Mouse (Mus musculus) skeletal muscle tissue, adult 2 months (tissue): ENCODE results near the gene Trabd2b.

Source experiments
- DNase-seq: peaks from one replicate; pipeline ENCODE4 v3.0.0-alpha.2; 2012; ENCODE audit warnings: low read depth, low spot score

The Trabd2b gene

GRCm38 (mm10) chr4:114492157-114492556 lies 85.6 kb downstream of the Trabd2b start:
- DNase-seq: no peak

- DNase-seq: no peak
Measured at GRCm38 (mm10) chr4:114494035-114494434, 87.5 kb downstream of the Trabd2b start.

GRCm38 (mm10) chr4:114495688-114496426 lies 89.3 kb downstream of the Trabd2b start:
- DNase-seq: no peak

GRCm38 (mm10) chr4:114499650-114500049 lies 93.1 kb downstream of the Trabd2b start:
- no peak for DNase-seq

GRCm38 (mm10) chr4:114500317-114500716 lies 93.8 kb downstream of the Trabd2b start:
- no peak for DNase-seq

GRCm38 (mm10) chr4:114501048-114501447 lies 94.5 kb downstream of the Trabd2b start:
- no peak for DNase-seq

GRCm38 (mm10) chr4:114501611-114502010 lies 95.1 kb downstream of the Trabd2b start:
- DNase-seq: no peak

GRCm38 (mm10) chr4:114504227-114505041 lies 97.9 kb downstream of the Trabd2b start:
- no peak for DNase-seq

GRCm38 (mm10) chr4:114509601-114510000 lies 103.1 kb downstream of the Trabd2b start:
- DNase-seq: no peak

GRCm38 (mm10) chr4:114511649-114512048 lies 105.1 kb downstream of the Trabd2b start:
- no peak for DNase-seq

- DNase-seq: no peak
Measured at GRCm38 (mm10) chr4:114513149-114513548, 106.6 kb downstream of the Trabd2b start.

- peak; percentile 31 for DNase-seq
Measured at GRCm38 (mm10) chr4:114515330-114515771, 108.8 kb downstream of the Trabd2b start.

GRCm38 (mm10) chr4:114516651-114517050 lies 110.1 kb downstream of the Trabd2b start:
- no peak for DNase-seq

- DNase-seq: no peak
Measured at GRCm38 (mm10) chr4:114518061-114518460, 111.5 kb downstream of the Trabd2b start.

GRCm38 (mm10) chr4:114518571-114518970 lies 112.0 kb downstream of the Trabd2b start:
- no peak for DNase-seq

- DNase-seq: no peak
Measured at GRCm38 (mm10) chr4:114519321-114519720, 112.8 kb downstream of the Trabd2b start.

GRCm38 (mm10) chr4:114519966-114520365 lies 113.4 kb downstream of the Trabd2b start:
- no peak for DNase-seq

- DNase-seq: no peak
Measured at GRCm38 (mm10) chr4:114523335-114524188, 117.0 kb downstream of the Trabd2b start.

- DNase-seq: peak; percentile 51
Measured at GRCm38 (mm10) chr4:114531591-114531990, 125.1 kb downstream of the Trabd2b start.

- peak; percentile 88 for DNase-seq
Measured at GRCm38 (mm10) chr4:114533894-114534754, 127.6 kb downstream of the Trabd2b start.
